ENCODE assay signal across 8 mouse cellular contexts in genomic region chr17:71552901-71553300, GRCm38 (mm10). TPM values are rescaled to one million over a fixed set of nuclear protein-coding genes. Genes with fewer than 3 reads are reported as not detected.
DNase-seq lines count a peak whose midpoint lies in the region; ATAC-seq and TF ChIP-seq lines count a peak whose summit lies in the region.

No protein-coding gene starts in this region.

- no peaks in the 10 kb centered on the region; a peak in 1 of 4 replicates for H3K4me1 ChIP-seq in MEL (ENCODE audit: control insufficient read depth in 1 of 2, insufficient read depth in 2 of 2, low read length in 2 of 2)
- no peaks in the 10 kb centered on the region for H3K4me1 ChIP-seq in forebrain, postnatal 0 days (ENCODE audit: insufficient read depth)
- no peaks in the 10 kb centered on the region for H3K4me1 ChIP-seq in limb, embryonic 11.5 days (ENCODE audit: control insufficient read depth, insufficient read depth, low read length)
- peaks cover 7% of the 10 kb centered on the region for H3K4me1 ChIP-seq in neural tube, embryonic 13.5 days (replicated peaks)

- no peak for TF ChIP-seq RAD21 in MEL (IDR thresholded peaks at IDR 0.05; ENCODE audit: low read depth, low read length)

- no peak for TF ChIP-seq CTCF in MEL (IDR thresholded peaks at IDR 0.05 in 2 of 3, conservative IDR thresholded peaks at IDR 0.05 in 1 of 3; ENCODE audit: control insufficient read depth in 1 of 3, insufficient read depth in 1 of 3, low read depth in 2 of 3, low read length in 3 of 3, poor library complexity in 1 of 3, severe bottlenecking in 1 of 3)
- no peak for TF ChIP-seq CTCF in forebrain, postnatal 0 days (IDR thresholded peaks at IDR 0.05; ENCODE audit: low read depth)

- H3K4me2 ChIP-seq in forebrain, postnatal 0 days (ENCODE audit: low read depth), result peak overlapping the region; percentile 97
- peak overlapping the region; percentile 94; the same call in 1 of the 2 replicates for H3K4me2 ChIP-seq in limb, embryonic 11.5 days (ENCODE audit: low read depth, severe bottlenecking)
- peak overlapping the region; percentile 92 for H3K4me2 ChIP-seq in neural tube, embryonic 13.5 days

- no peaks in the 10 kb centered on the region for H3K79me2 ChIP-seq in MEL (ENCODE audit: control insufficient read depth, insufficient read depth, low read length, poor library complexity)

- no peak for ATAC-seq in cerebellum, adult (ENCODE audit: insufficient number of reproducible peaks, low FRiP score, low TSS enrichment)
- no peak for ATAC-seq in forebrain, postnatal 0 days
- ATAC-seq in limb, embryonic 11.5 days (ENCODE audit: insufficient number of reproducible peaks, low FRiP score, low TSS enrichment, low read depth), result no peak
- ATAC-seq in neural tube, embryonic 13.5 days (ENCODE audit: low read depth), result no peak

- TF ChIP-seq EP300 in MEL (IDR thresholded peaks at IDR 0.05; ENCODE audit: low read depth in 1 of 2, low read length in 2 of 2), result no peak

- H3K9me3 ChIP-seq in MEL (replicated peaks; ENCODE audit: insufficient read depth, low read length), result no peaks in the 10 kb centered on the region
- H3K9me3 ChIP-seq in forebrain, postnatal 0 days (ENCODE audit: low read length), result no peaks in the 10 kb centered on the region
- H3K9me3 ChIP-seq in limb, embryonic 11.5 days (ENCODE audit: control insufficient read depth, low read length), result no peaks in the 10 kb centered on the region
- H3K9me3 ChIP-seq in neural tube, embryonic 13.5 days, result no peaks in the 10 kb centered on the region

- H3K27ac ChIP-seq in MEL (ENCODE audit: control insufficient read depth, low read depth, low read length), result no peak overlapping the region
- no peak overlapping the region for H3K27ac ChIP-seq in forebrain, postnatal 0 days (ENCODE audit: low read depth, low read length)
- H3K27ac ChIP-seq in limb, embryonic 11.5 days (replicated peaks; ENCODE audit: low read depth, low read length), result no peak overlapping the region
- H3K27ac ChIP-seq in neural tube, embryonic 13.5 days (replicated peaks), result no peak overlapping the region

- peaks cover 0 to 8% of the 10 kb centered on the region in 2 experiments; a peak in 2 of 4 replicates for H3K36me3 ChIP-seq in MEL (ENCODE audit: control insufficient read depth in 1 of 2, insufficient read depth in 2 of 2, low read length in 2 of 2)
- no peaks in the 10 kb centered on the region for H3K36me3 ChIP-seq in forebrain, postnatal 0 days (ENCODE audit: insufficient read depth)
- H3K36me3 ChIP-seq in limb, embryonic 11.5 days (ENCODE audit: control insufficient read depth, insufficient read depth, low read length), result no peaks in the 10 kb centered on the region
- H3K36me3 ChIP-seq in neural tube, embryonic 13.5 days, result no peaks in the 10 kb centered on the region

- no peak overlapping the region for H3K9ac ChIP-seq in MEL (ENCODE audit: control insufficient read depth, low read depth, low read length, poor library complexity, severe bottlenecking)
- H3K9ac ChIP-seq in forebrain, postnatal 0 days, result no peak overlapping the region
- no peak overlapping the region for H3K9ac ChIP-seq in limb, embryonic 11.5 days (ENCODE audit: low read length)
- H3K9ac ChIP-seq in neural tube, embryonic 13.5 days, result no peak overlapping the region

- no peaks in the 10 kb centered on the region for H3K27me3 ChIP-seq in MEL (ENCODE audit: control insufficient read depth in 1 of 2, insufficient read depth in 2 of 2, low read length in 2 of 2)
- peaks cover 10% of the 10 kb centered on the region for H3K27me3 ChIP-seq in forebrain, postnatal 0 days (ENCODE audit: insufficient read depth, low read length)
- peaks cover 7% of the 10 kb centered on the region; the same call in 1 of the 2 replicates for H3K27me3 ChIP-seq in limb, embryonic 11.5 days (ENCODE audit: control insufficient read depth, insufficient read depth, low read length)
- H3K27me3 ChIP-seq in neural tube, embryonic 13.5 days, result peaks cover 35% of the 10 kb centered on the region

- 14% methylated on average over 11 of the region's 11 CpGs for WGBS in forebrain, postnatal 0 days
- WGBS in limb, embryonic 11.5 days, result 13% methylated on average over 11 of the region's 11 CpGs
- WGBS in neural tube, embryonic 13.5 days, result 13% methylated on average over 11 of the region's 11 CpGs

- H3K4me3 ChIP-seq in MEL (ENCODE audit: control insufficient read depth in 1 of 2, insufficient read depth in 1 of 2, low read depth in 2 of 2, low read length in 2 of 2), result no peak overlapping the region
- peak overlapping the region; percentile 81 for H3K4me3 ChIP-seq in forebrain, postnatal 0 days (ENCODE audit: low read depth, low read length)
- H3K4me3 ChIP-seq in limb, embryonic 11.5 days (ENCODE audit: low read depth, low read length), result no peak overlapping the region
- H3K4me3 ChIP-seq in neural tube, embryonic 13.5 days, result peak overlapping the region; percentile 77; the same call in 1 of the 2 replicates

- DNase-seq in cerebellum, adult 8-10 months, result peak; percentile 8
- DNase-seq in MEL (ENCODE audit: low read depth, low spot score), result peak; percentile 15
- no peak for DNase-seq in forebrain, postnatal 0 days
- DNase-seq in limb, embryonic 11.5 days (ENCODE audit: low spot score), result peak; percentile 35
- no peak for DNase-seq in frontal cortex, postnatal 10 days (ENCODE audit: low spot score in 2 of 2)
- DNase-seq in adipocyte (ENCODE audit: low spot score), result no peak

- no peak for TF ChIP-seq POLR2A in MEL (IDR thresholded peaks at IDR 0.05; ENCODE audit: control insufficient read depth in 1 of 2, insufficient read depth in 1 of 2, low read depth in 1 of 2, low read length in 2 of 2, poor library complexity in 1 of 2)

TF ChIP-seq in MEL, 35 proteins besides CTCF, POLR2A, EP300 and RAD21:
- TF ChIP-seq UBTF (IDR thresholded peaks at IDR 0.05; ENCODE audit: borderline replicate concordance, insufficient read depth, low read depth, low read length) (no peak), ZMIZ1 (IDR thresholded peaks at IDR 0.05; ENCODE audit: low read depth, low read length) (no peak), TBP (IDR thresholded peaks at IDR 0.05; ENCODE audit: low read depth, low read length) (no peak), GATA1 (IDR thresholded peaks at IDR 0.05; ENCODE audit: low read depth, low read length) (no peak), BHLHE40 (IDR thresholded peaks at IDR 0.05; ENCODE audit: borderline replicate concordance, low read depth, low read length) (no peak), CHD1 (IDR thresholded peaks at IDR 0.05; ENCODE audit: low read depth, low read length) (no peak), JUND (IDR thresholded peaks at IDR 0.05; ENCODE audit: low read depth, low read length) (no peak), POLR2AphosphoS2 (IDR thresholded peaks at IDR 0.05; ENCODE audit: low read length) (no peak), ZC3H11A (IDR thresholded peaks at IDR 0.05; ENCODE audit: low read depth, low read length) (no peak), SMC3 (IDR thresholded peaks at IDR 0.05; ENCODE audit: low read depth, low read length) (no peak), ELF1 (IDR thresholded peaks at IDR 0.05; ENCODE audit: low read depth, low read length) (no peak), POLR2AphosphoS5 (IDR thresholded peaks at IDR 0.05; ENCODE audit: borderline replicate concordance, low read depth, low read length) (no peak), HCFC1 (IDR thresholded peaks at IDR 0.05; ENCODE audit: low read depth, low read length) (no peak), CHD2 (IDR thresholded peaks at IDR 0.05; ENCODE audit: low read length) (no peak), MXI1 (IDR thresholded peaks at IDR 0.05; ENCODE audit: low read depth, low read length) (no peak), TAL1 (IDR thresholded peaks at IDR 0.05; ENCODE audit: low read length) (no peak), GABPA (IDR thresholded peaks at IDR 0.05; ENCODE audit: low read depth, low read length) (no peak), MEF2A (IDR thresholded peaks at IDR 0.05; ENCODE audit: extremely low read depth, insufficient replicate concordance, low read depth, low read length, poor library complexity, severe bottlenecking) (no peak), TCF12 (IDR thresholded peaks at IDR 0.05; ENCODE audit: low read depth, low read length) (no peak)

RNA-seq across cellular contexts. Expression of gene Spdya, which starts 1.0 kb away (rescaled TPM):
- total RNA-seq in MEL (2012; rRNA removed), result 0.20 and 0.23 TPM in 2 replicates
- polyA plus RNA-seq in MEL (2012; ENCODE audit: insufficient read depth in 1 of 2, insufficient read length in 2 of 2, low read depth in 1 of 2, low replicate concordance in 2 of 2, missing spikeins in 1 of 2), result under 1 TPM in 1 of 2 experiments, not detected in 1; 0.46 TPM
- total RNA-seq in forebrain, postnatal 0 days (2014; rRNA removed), result 0.77 and 1.1 TPM in 2 replicates
- polyA plus RNA-seq in forebrain, postnatal 0 days (2015; fragmentation: Nextera tagmentation; extraction: Ambion mirVana), result 2.1 and 2.2 TPM in 2 replicates
- 0.96 and 0.97 TPM in 2 replicates for polyA plus RNA-seq in limb, embryonic 11.5 days (2014; fragmentation: Nextera tagmentation; extraction: Ambion mirVana)
- polyA plus RNA-seq in neural tube, embryonic 13.5 days (2015; fragmentation: Nextera tagmentation; extraction: Ambion mirVana), result 1.0 and 1.5 TPM in 2 replicates

RNA-seq across cellular contexts. Expression of gene Ndc80, which starts 26.2 kb away (rescaled TPM):
- total RNA-seq in MEL (2012; rRNA removed), result 26.0 and 28.0 TPM in 2 replicates
- 10 to 100 TPM in 1 of 2 experiments, not detected in 1; 28.3 TPM for polyA plus RNA-seq in MEL (2012; ENCODE audit: insufficient read depth in 1 of 2, insufficient read length in 2 of 2, low read depth in 1 of 2, low replicate concordance in 2 of 2, missing spikeins in 1 of 2)
- 3.2 and 4.0 TPM in 2 replicates for total RNA-seq in forebrain, postnatal 0 days (2014; rRNA removed)
- polyA plus RNA-seq in forebrain, postnatal 0 days (2015; fragmentation: Nextera tagmentation; extraction: Ambion mirVana), result 4.8 and 5.7 TPM in 2 replicates
- 66.3 and 70.6 TPM in 2 replicates for polyA plus RNA-seq in limb, embryonic 11.5 days (2014; fragmentation: Nextera tagmentation; extraction: Ambion mirVana)
- 8.1 and 12.1 TPM in 2 replicates for polyA plus RNA-seq in neural tube, embryonic 13.5 days (2015; fragmentation: Nextera tagmentation; extraction: Ambion mirVana)

Comparison
In these comparisons a context has a peak if more than half of its experiments do, and no peak if none do; other contexts are left out.
1. DNase-seq: peak in cerebellum, adult 8-10 months (single experiment), MEL (single experiment) and limb, embryonic 11.5 days (single experiment); none in forebrain, postnatal 0 days (single experiment), frontal cortex, postnatal 10 days (0 of 2) and adipocyte (single experiment).
2. H3K4me3 ChIP-seq: peak in forebrain, postnatal 0 days (single experiment) and neural tube, embryonic 13.5 days (single experiment); none in MEL (0 of 2) and limb, embryonic 11.5 days (single experiment).
3. Peak in every context shown above with its lines, with median percentiles within 50 percentile points of each other: H3K4me2 ChIP-seq.